Mouse (Mus musculus): ENCODE data around the gene Ston1.

Gene Ston1

GRCm38 (mm10) chr17:88627150-88627549 lies 29.7 kb downstream of the Ston1 start:
- DNase-seq: no peak

- no peak for DNase-seq
These were observed 31.3 kb downstream of the Ston1 start for GRCm38 (mm10) chr17:88628676-88629380.

GRCm38 (mm10) chr17:88629381-88629759 lies 31.9 kb downstream of the Ston1 start:
- DNase-seq: no peak

- DNase-seq: peak; percentile 47
These were observed 32.6 kb downstream of the Ston1 start for GRCm38 (mm10) chr17:88629931-88630553.

GRCm38 (mm10) chr17:88630554-88630948 lies 33.1 kb downstream of the Ston1 start:
- DNase-seq: no peak

GRCm38 (mm10) chr17:88632631-88633030 lies 35.1 kb downstream of the Ston1 start:
- no peak for DNase-seq

GRCm38 (mm10) chr17:88636076-88636475 lies 38.6 kb downstream of the Ston1 start:
- DNase-seq: no peak

- peak; percentile 53 for DNase-seq
These were observed 39.1 kb downstream of the Ston1 start for GRCm38 (mm10) chr17:88636587-88636986.

GRCm38 (mm10) chr17:88641012-88641411 lies 43.5 kb downstream of the Ston1 start:
- peak; percentile 81 for DNase-seq

- DNase-seq: no peak
These were observed 44.4 kb downstream of the Ston1 start for GRCm38 (mm10) chr17:88641836-88642235.

- DNase-seq: no peak
These were observed 47.4 kb downstream of the Ston1 start for GRCm38 (mm10) chr17:88644876-88645275.

GRCm38 (mm10) chr17:88645299-88645698 lies 47.8 kb downstream of the Ston1 start:
- no peak for DNase-seq

- no peak for DNase-seq
These were observed 49.7 kb downstream of the Ston1 start for GRCm38 (mm10) chr17:88647149-88647548.

GRCm38 (mm10) chr17:88652010-88652409 lies 54.5 kb downstream of the Ston1 start:
- DNase-seq: peak; percentile 79

- peak; percentile 83 for DNase-seq
These were observed 55.4 kb downstream of the Ston1 start for GRCm38 (mm10) chr17:88652702-88653374.

- DNase-seq: no peak
These were observed 55.9 kb downstream of the Ston1 start for GRCm38 (mm10) chr17:88653375-88653769.

GRCm38 (mm10) chr17:88658510-88658909 lies 61.0 kb downstream of the Ston1 start:
- DNase-seq: no peak

GRCm38 (mm10) chr17:88666076-88666475 lies 68.6 kb downstream of the Ston1 start:
- no peak for DNase-seq

GRCm38 (mm10) chr17:88668452-88668851 lies 71.0 kb downstream of the Ston1 start, which contains the start of gene Gtf2a1l:
Gene Gtf2a1l (plus strand): TSS chr17:88668660.
- DNase-seq: peak; percentile 76

- DNase-seq: no peak
These were observed 72.4 kb downstream of the Ston1 start for GRCm38 (mm10) chr17:88669921-88670320.

GRCm38 (mm10) chr17:88670800-88671199 lies 73.3 kb downstream of the Ston1 start:
- DNase-seq: peak; percentile 43

- DNase-seq: no peak
These were observed 78.1 kb downstream of the Ston1 start for GRCm38 (mm10) chr17:88675310-88676309.

- no peak for DNase-seq
These were observed 90.7 kb downstream of the Ston1 start for GRCm38 (mm10) chr17:88688226-88688625.

Measured in embryo, embryonic 11 days (tissue).